Mouse (Mus musculus): ENCODE data around the gene Tmem238. TPM values are rescaled to one million over a fixed set of nuclear protein-coding genes. Genes with fewer than 3 reads are reported as not detected.
"Not testable (repeated sequence)": the region's sequence is repeated elsewhere in the genome, so short reads cannot be mapped to it uniquely, and the experiment has no call there.

The Tmem238 gene
- 6.8 and 9.9 TPM in 2 replicates for polyA plus RNA-seq (2015; fragmentation: Nextera tagmentation; extraction: Ambion mirVana)

DNA sequence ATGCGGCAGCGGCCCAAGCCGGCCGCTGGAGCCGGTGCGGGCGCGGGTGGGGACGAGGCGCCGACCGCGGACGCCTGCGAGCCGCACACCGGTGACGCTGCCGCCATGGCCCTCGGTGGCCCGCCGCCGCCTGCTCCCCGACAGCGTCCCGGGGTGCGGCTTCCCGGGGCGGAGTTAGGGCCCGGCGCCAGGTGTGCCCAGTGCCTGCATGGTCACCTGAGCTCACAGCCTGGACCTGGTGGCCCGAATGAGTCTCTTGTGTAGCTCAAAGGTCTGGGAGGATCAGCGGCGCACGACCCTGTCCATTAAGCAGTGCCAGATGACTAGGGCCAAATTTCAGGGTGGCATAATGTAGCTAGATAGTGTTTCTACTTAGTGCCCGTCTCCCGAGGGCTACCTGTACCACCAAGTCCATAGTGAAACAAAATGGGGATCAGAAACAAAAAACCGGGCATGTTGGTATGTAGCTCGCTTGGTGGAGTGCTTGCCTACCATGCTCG, at the start of gene Tmem238:
Gene Tmem238, minus strand, starts transcription at position 221 of the 500 bp plus-strand sequence.
- H3K4me3 ChIP-seq (replicated peaks) = peak within 1 kb of the TSS; percentile 51
- H3K4me2 ChIP-seq = peak within 1 kb of the TSS; percentile 88
- WGBS = 9% methylated on average over 40 of the region's 40 CpGs
- peaks cover 27% of the 10 kb centered on the region for H3K4me1 ChIP-seq
- H3K27me3 ChIP-seq (replicated peaks) = peaks cover 15% of the 10 kb centered on the region; the same call in 1 of the 2 replicates
- H3K9ac ChIP-seq (replicated peaks) = peak within 1 kb of the TSS; percentile 68
- peak within 1 kb of the TSS; percentile 74 for H3K27ac ChIP-seq (replicated peaks)
- peaks cover 4% of the 10 kb centered on the region for H3K36me3 ChIP-seq
- no peaks in the 10 kb centered on the region for H3K9me3 ChIP-seq (replicated peaks)
- no peak for ATAC-seq (ENCODE audit: low FRiP score)

GRCm38 (mm10) chr7:4837639-4838038, 48.2 kb upstream of the Tmem238 start:
- WGBS = 13% methylated on average over 1 of the region's 1 CpGs
- H3K9me3 ChIP-seq (replicated peaks) = no peaks in the 10 kb centered on the region
- ATAC-seq (ENCODE audit: low FRiP score) = no peak
- H3K4me1 ChIP-seq = peaks cover 31% of the 10 kb centered on the region
- no peak overlapping the region for H3K4me2 ChIP-seq
- H3K9ac ChIP-seq (replicated peaks) = no peak overlapping the region
- H3K27ac ChIP-seq (replicated peaks) = no peak overlapping the region
- peaks cover 6% of the 10 kb centered on the region for H3K27me3 ChIP-seq (replicated peaks)
- no peak overlapping the region for H3K4me3 ChIP-seq (replicated peaks)
- 0 out of 2 replicates have a peak, but pooled peaks cover 3% of the 10 kb centered on the region for H3K36me3 ChIP-seq

DNA sequence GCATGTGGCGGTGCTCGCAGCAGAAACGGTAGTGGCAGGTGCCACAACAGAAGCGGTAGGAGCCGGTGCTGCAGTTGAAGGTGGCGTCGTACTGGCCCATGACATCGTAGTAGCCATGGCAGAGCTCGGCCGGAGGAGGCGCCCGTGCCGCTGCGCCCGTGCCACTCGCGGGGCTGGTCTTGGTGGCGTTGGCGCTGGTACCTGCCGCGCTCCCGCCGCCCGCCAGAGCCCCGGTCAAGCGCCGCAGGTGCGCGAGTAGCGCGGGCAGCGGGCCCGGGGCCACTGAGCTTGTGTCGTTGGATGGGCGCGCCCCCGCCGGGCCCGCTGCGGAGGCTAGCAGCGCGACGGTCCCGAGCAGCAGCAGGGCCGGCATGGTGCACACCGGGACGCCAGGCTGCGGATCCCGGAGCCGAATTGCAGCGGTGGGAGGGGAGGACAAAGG, 46.9 kb upstream of the Tmem238 start:
- Histone ChIP-seq H3K4me2 (peak overlapping the region; percentile 89), H3K9ac (replicated peaks) (peak overlapping the region; percentile 71), H3K4me1 (peaks cover 19% of the 10 kb centered on the region), H3K36me3 (peaks cover 12% of the 10 kb centered on the region), H3K27me3 (replicated peaks) (peaks cover 14% of the 10 kb centered on the region), H3K9me3 (replicated peaks) (no peaks in the 10 kb centered on the region), H3K4me3 (replicated peaks) (peak overlapping the region; percentile 52), H3K27ac (replicated peaks) (peak overlapping the region; percentile 87)
- peak; percentile 93 for ATAC-seq (ENCODE audit: low FRiP score)
- under 1% methylated on average over 51 of the region's 51 CpGs for WGBS

DNA sequence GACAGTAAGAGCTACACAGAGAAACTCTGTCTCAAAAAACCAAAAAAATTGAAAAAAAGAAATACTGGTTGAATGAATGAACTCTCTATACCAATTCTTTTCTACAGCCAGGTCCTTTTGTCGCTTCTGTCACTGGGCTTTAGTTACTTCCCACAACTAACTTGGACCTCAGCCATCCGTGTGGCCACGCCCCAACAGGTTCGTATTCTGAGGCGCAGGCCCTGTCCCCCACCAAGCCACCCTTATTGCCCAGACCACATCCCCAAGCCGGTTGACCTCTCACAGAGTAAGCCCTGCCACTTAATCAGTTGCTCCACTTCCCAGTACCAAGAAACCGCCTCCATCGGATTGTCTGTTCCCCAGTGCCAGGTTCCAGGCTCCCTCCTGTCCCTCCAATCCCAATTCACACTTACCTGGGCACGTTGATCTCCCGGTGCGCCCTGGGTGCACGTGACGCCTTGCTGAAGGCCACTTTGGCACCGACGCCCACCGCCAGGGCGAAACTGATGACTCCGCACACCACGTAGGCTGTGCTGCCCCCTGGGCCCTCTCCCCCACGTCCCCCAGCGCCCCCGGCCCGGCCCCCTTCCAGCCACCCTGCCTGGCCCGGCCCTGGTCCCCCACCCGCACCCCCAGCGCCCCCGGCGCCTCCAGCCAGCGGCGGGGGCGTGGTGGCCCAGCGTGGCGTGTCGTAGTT, 46.3 kb upstream of the Tmem238 start:
- peak; percentile 63 for ATAC-seq (ENCODE audit: low FRiP score)
- Histone ChIP-seq H3K9me3 (replicated peaks) (no peaks in the 10 kb centered on the region), H3K27ac (replicated peaks) (peak overlapping the region; percentile 87), H3K4me2 (peak overlapping the region; percentile 89), H3K9ac (replicated peaks) (peak overlapping the region; percentile 71), H3K27me3 (replicated peaks) (peaks cover 15% of the 10 kb centered on the region), H3K36me3 (peaks cover 12% of the 10 kb centered on the region), H3K4me1 (peaks cover 17% of the 10 kb centered on the region), H3K4me3 (replicated peaks) (peak overlapping the region; percentile 52)
- whole genome bisulfite sequencing = 5% methylated on average over 34 of the region's 34 CpGs

- peaks cover 46% of the 10 kb centered on the region for H3K36me3 ChIP-seq
- H3K27ac ChIP-seq (replicated peaks) = no peak overlapping the region
- H3K27me3 ChIP-seq (replicated peaks) = peaks cover 15% of the 10 kb centered on the region
- H3K4me3 ChIP-seq (replicated peaks) = no peak overlapping the region
- WGBS = 14% methylated on average over 12 of the region's 12 CpGs
- no peak for ATAC-seq (ENCODE audit: low FRiP score)
- no peaks in the 10 kb centered on the region; the same call in 1 of the 2 replicates for H3K4me1 ChIP-seq
- H3K4me2 ChIP-seq = no peak overlapping the region
- no peaks in the 10 kb centered on the region for H3K9me3 ChIP-seq (replicated peaks)
- H3K9ac ChIP-seq (replicated peaks) = no peak overlapping the region
These were observed 41.0 kb upstream of the Tmem238 start for GRCm38 (mm10) chr7:4830476-4830875.

GRCm38 (mm10) chr7:4825365-4825764, 35.9 kb upstream of the Tmem238 start:
- Histone ChIP-seq H3K4me3 (replicated peaks) (no peak overlapping the region), H3K27me3 (replicated peaks) (no peaks in the 10 kb centered on the region; the same call in 1 of the 2 replicates), H3K4me2 (no peak overlapping the region), H3K9ac (replicated peaks) (no peak overlapping the region), H3K27ac (replicated peaks) (no peak overlapping the region), H3K36me3 (peaks cover 34% of the 10 kb centered on the region), H3K9me3 (replicated peaks) (no peaks in the 10 kb centered on the region), H3K4me1 (no peaks in the 10 kb centered on the region)
- no peak for ATAC-seq (ENCODE audit: low FRiP score)
- 48% methylated on average over 4 of the region's 4 CpGs for WGBS

DNA sequence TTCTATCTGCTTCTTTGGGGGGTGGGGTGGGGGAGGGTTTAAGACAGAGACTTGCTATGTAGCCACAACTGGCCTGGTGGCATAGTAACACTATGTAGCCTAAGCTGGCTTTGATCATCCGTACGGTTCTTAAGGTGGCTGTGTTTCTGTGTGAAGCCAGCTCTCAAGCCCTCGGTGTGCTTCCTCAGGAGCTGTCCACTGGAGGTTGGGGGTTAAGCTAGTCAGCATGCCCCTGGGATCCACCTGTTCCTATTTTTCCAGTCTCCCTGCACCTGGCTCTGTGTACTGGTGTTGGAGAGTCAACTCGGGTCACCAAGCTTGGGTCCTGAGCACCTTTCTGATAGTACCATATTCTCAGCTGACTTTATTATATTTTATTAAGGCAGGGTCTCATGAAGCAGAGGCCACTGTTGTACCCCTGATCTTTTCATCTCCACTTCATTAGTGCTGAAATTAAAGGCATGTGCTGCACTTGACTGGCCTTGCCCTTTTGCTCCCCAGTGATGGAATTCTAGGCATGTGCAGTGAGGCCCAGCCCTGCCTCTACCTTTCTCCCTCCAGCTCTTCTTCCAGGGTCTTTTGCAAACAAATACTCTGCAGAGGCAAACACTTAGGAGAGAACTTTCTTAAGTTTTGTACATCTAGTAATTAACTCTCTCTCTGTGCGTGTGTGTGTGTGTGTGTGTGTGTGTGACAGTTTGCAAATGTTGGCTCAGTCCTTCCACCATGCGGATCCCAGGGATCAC, 32.9 kb upstream of the Tmem238 start:
- Histone ChIP-seq H3K9me3 (replicated peaks) (no peaks in the 10 kb centered on the region), H3K4me3 (replicated peaks) (no peak overlapping the region), H3K36me3 (peaks cover 9% of the 10 kb centered on the region; the same call in 1 of the 2 replicates), H3K27me3 (replicated peaks) (no peaks in the 10 kb centered on the region), H3K4me1 (no peaks in the 10 kb centered on the region), H3K4me2 (no peak overlapping the region), H3K27ac (replicated peaks) (no peak overlapping the region), H3K9ac (replicated peaks) (no peak overlapping the region)
- no peak for ATAC-seq (ENCODE audit: low FRiP score)
- WGBS = 80% methylated on average over 6 of the region's 6 CpGs

DNA sequence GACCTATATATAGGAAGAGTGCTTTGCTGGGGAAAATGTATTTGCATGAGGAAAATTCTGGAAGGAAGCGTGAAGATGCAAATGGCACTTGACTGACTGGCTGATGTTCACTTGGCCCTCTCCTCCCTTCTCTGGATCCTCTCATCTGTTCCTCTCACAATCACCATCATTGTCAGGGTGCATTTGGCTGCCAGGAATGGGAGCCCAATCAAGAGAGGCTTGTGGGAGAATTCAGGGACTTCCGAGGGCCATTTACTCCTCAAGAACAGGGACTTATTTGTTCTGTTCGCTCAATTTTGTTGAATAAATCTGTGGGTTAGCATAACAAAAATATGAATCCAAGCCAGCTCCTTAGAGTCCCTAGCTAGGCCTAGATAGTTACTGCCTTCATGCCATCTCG, 32.2 kb upstream of the Tmem238 start:
- Histone ChIP-seq H3K36me3 (peaks cover 3% of the 10 kb centered on the region; the same call in 1 of the 2 replicates), H3K4me1 (no peaks in the 10 kb centered on the region), H3K9ac (replicated peaks) (no peak overlapping the region), H3K4me2 (no peak overlapping the region), H3K27me3 (replicated peaks) (no peaks in the 10 kb centered on the region), H3K9me3 (replicated peaks) (no peaks in the 10 kb centered on the region), H3K27ac (replicated peaks) (no peak overlapping the region), H3K4me3 (replicated peaks) (no peak overlapping the region)
- WGBS = 84% methylated on average over 4 of the region's 4 CpGs
- ATAC-seq (ENCODE audit: low FRiP score) = no peak

GRCm38 (mm10) chr7:4820925-4821324, 31.5 kb upstream of the Tmem238 start:
- not testable (repeated sequence) for H3K27ac ChIP-seq (replicated peaks); ATAC-seq (ENCODE audit: low FRiP score); H3K4me1 ChIP-seq; H3K27me3 ChIP-seq (replicated peaks); H3K36me3 ChIP-seq; H3K4me3 ChIP-seq (replicated peaks); H3K4me2 ChIP-seq; H3K9ac ChIP-seq (replicated peaks); H3K9me3 ChIP-seq (replicated peaks)
- 97% methylated on average over 7 of the region's 7 CpGs for WGBS

- H3K27me3 ChIP-seq (replicated peaks) = no peaks in the 10 kb centered on the region
- no peak overlapping the region for H3K4me3 ChIP-seq (replicated peaks)
- H3K9me3 ChIP-seq (replicated peaks) = no peaks in the 10 kb centered on the region
- no peaks in the 10 kb centered on the region for H3K36me3 ChIP-seq
- H3K27ac ChIP-seq (replicated peaks) = no peak overlapping the region
- no peak for ATAC-seq (ENCODE audit: low FRiP score)
- H3K4me2 ChIP-seq = no peak overlapping the region
- no peak overlapping the region for H3K9ac ChIP-seq (replicated peaks)
- H3K4me1 ChIP-seq = peaks cover 7% of the 10 kb centered on the region
These were observed 27.1 kb upstream of the Tmem238 start for GRCm38 (mm10) chr7:4816559-4816958.

DNA sequence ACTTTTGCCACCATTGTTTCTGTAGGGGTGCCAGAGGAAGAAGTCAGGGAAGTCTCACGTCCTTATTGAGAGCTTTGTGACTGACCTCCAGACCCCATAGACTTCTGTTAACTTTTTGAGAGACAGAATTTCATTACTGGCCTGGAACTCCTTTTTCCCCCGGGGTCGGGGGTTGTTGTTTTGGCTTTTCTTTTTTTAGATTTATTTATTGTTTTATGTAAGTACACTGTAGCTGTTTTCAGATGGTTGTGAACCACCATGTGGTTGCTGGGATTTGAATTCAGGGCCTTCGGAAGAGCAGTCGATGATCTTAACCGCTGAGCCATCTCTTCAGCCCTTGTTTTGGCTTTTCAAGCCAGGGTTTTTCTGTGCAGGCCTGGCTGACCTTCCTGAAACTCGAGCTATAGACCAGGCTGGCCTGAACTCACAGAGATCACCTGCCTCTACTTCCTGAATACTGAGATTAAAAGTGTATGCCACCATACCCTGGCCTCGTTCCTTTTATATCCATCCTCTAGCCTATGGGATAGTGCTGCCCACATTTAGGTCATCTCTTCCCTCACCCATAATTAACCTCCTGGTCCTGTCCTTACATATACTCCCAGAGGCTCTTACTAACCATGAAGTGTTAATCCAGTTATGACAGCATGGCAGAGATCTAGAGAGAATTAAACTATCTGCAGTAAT, 23.8 kb upstream of the Tmem238 start:
- peak overlapping the region; percentile 24 for H3K9ac ChIP-seq (replicated peaks)
- H3K27ac ChIP-seq (replicated peaks) = peak overlapping the region; percentile 99
- WGBS = 30% methylated on average over 8 of the region's 8 CpGs
- no peaks in the 10 kb centered on the region for H3K27me3 ChIP-seq (replicated peaks)
- ATAC-seq (ENCODE audit: low FRiP score) = no peak
- H3K4me3 ChIP-seq (replicated peaks) = peak overlapping the region; percentile 71
- peaks cover 17% of the 10 kb centered on the region for H3K36me3 ChIP-seq
- no peaks in the 10 kb centered on the region for H3K9me3 ChIP-seq (replicated peaks)
- peaks cover 29% of the 10 kb centered on the region for H3K4me1 ChIP-seq
- H3K4me2 ChIP-seq = peak overlapping the region; percentile 70
